Mouse (Mus musculus): ENCODE measurements around the gene E330034G19Rik. TPM values are rescaled to one million over a fixed set of nuclear protein-coding genes. Genes with fewer than 3 reads are reported as not detected.

The E330034G19Rik gene
- polyA plus RNA-seq, 1 experiment, result not detected

DNA sequence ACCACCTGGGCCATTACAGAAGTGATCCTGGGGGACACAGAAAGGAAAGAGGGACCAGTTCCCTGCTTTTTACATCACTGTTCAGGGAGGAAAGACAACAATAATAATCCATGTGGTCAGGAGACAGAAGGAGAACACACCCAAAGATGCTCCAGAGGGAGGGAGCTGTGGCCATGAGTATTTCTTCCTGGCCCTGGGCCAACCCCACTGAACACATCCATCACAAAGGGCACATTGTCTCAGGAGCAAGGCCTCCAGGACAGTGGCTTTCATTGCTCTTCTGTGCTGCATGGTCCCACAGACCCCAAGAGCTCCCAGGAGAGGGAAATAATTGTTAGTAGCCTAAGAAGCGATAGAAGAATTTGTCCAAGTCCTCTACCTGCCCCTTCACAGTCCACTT is 23.4 kb upstream of the E330034G19Rik start:
- no peak overlapping the region for H3K4me3 ChIP-seq
- H3K4me2 ChIP-seq (ENCODE audit: low read depth), result no peak overlapping the region
- H3K79me2 ChIP-seq (ENCODE audit: control insufficient read depth, insufficient read depth), result no peaks in the 10 kb centered on the region
- H3ac ChIP-seq (ENCODE audit: control insufficient read depth, insufficient read length), result no peak overlapping the region
- TF ChIP-seq TCF12 (IDR thresholded peaks at IDR 0.05; ENCODE audit: insufficient read depth, poor library complexity, severe bottlenecking), result no peak
- no peak for TF ChIP-seq MAX (IDR thresholded peaks at IDR 0.05; ENCODE audit: low read depth)
- no peaks in the 10 kb centered on the region for H3K27me3 ChIP-seq (ENCODE audit: control insufficient read depth, insufficient read depth, insufficient read length)
- H3K36me3 ChIP-seq (ENCODE audit: control insufficient read depth, insufficient read depth), result no peaks in the 10 kb centered on the region

DNA sequence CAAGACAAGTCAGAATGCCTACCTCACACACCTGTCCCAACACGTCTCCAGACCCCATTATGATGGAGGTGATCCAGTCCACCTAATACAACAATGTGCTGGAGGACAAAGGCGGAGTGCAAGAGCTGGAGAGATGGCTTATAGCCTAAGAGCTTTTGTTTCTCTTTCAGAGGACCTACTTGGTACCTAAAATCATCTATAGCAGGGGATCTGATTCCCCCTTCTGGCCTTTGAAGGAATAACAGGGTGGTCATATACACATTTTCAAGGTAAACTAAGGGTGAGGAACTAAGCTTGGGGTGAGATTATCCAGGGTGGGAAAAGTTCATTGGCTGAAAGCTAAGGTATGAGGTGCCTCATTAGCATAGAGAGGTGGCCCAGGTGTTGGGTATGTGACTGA is 19.4 kb upstream of the E330034G19Rik start:
- Histone ChIP-seq H3K4me2 (ENCODE audit: low read depth) (no peak overlapping the region), H3K4me3 (no peak overlapping the region), H3K27me3 (ENCODE audit: control insufficient read depth, insufficient read depth, insufficient read length) (no peaks in the 10 kb centered on the region), H3ac (ENCODE audit: control insufficient read depth, insufficient read length) (no peak overlapping the region), H3K36me3 (ENCODE audit: control insufficient read depth, insufficient read depth) (no peaks in the 10 kb centered on the region), H3K79me2 (ENCODE audit: control insufficient read depth, insufficient read depth) (no peaks in the 10 kb centered on the region)
- no peak for TF ChIP-seq POLR2A (IDR thresholded peaks at IDR 0.05; ENCODE audit: insufficient read length, low read depth)
- TF ChIP-seq TCF12 (IDR thresholded peaks at IDR 0.05; ENCODE audit: insufficient read depth, poor library complexity, severe bottlenecking), result no peak
- TF ChIP-seq CEBPB (IDR thresholded peaks at IDR 0.05; ENCODE audit: insufficient read depth, poor library complexity, severe bottlenecking), result no peak
- TF ChIP-seq SRF (IDR thresholded peaks at IDR 0.05; ENCODE audit: control insufficient read depth, insufficient read length, low read depth), result no peak
- TF ChIP-seq MYOD1 (IDR thresholded peaks at IDR 0.05; ENCODE audit: control insufficient read depth in 1 of 3, insufficient read length in 2 of 3, low read depth in 2 of 3), result no peak
- no peak for TF ChIP-seq E2F4 (IDR thresholded peaks at IDR 0.05; ENCODE audit: insufficient read depth)
- TF ChIP-seq MAX (IDR thresholded peaks at IDR 0.05; ENCODE audit: low read depth), result no peak
- TF ChIP-seq USF1 (IDR thresholded peaks at IDR 0.05; ENCODE audit: low read depth), result no peak
- no peak for TF ChIP-seq POLR2AphosphoS2 (IDR thresholded peaks at IDR 0.05; ENCODE audit: insufficient read length, low read depth)
- TF ChIP-seq MYOG (IDR thresholded peaks at IDR 0.05; ENCODE audit: control insufficient read depth in 1 of 3, insufficient read depth in 1 of 3, insufficient read length in 2 of 3, low read depth in 2 of 3), result no peak
- TF ChIP-seq TCF3 (IDR thresholded peaks at IDR 0.05; ENCODE audit: insufficient read length, low read depth), result no peak

DNA sequence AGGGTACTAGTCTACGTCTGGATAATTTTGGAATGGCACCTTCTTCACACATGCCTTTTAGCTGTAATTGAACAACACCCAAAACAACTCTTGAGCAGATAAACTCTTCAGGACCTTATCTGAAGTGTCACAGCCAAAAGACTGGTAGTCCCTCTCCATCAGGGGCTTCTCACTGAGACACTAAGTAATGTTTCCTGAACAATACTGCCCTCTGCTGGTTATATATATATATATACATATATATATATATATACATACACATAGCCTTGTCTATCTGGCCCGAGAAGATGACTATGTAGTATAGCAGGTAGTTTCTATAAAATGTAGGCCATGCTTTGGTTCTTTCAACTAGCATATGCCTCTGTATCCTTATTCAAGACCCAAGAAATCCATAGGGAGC is 17.5 kb upstream of the E330034G19Rik start:
- TF ChIP-seq MYOG (IDR thresholded peaks at IDR 0.05; ENCODE audit: control insufficient read depth in 1 of 3, insufficient read depth in 1 of 3, insufficient read length in 2 of 3, low read depth in 2 of 3), result no peak
- no peak for TF ChIP-seq E2F4 (IDR thresholded peaks at IDR 0.05; ENCODE audit: insufficient read depth)
- TF ChIP-seq POLR2A (IDR thresholded peaks at IDR 0.05; ENCODE audit: insufficient read length, low read depth), result no peak
- no peak for TF ChIP-seq POLR2AphosphoS2 (IDR thresholded peaks at IDR 0.05; ENCODE audit: insufficient read length, low read depth)
- TF ChIP-seq REST (IDR thresholded peaks at IDR 0.05; ENCODE audit: insufficient read depth, insufficient read length), result no peak
- no peak for TF ChIP-seq SRF (IDR thresholded peaks at IDR 0.05; ENCODE audit: control insufficient read depth, insufficient read length, low read depth)
- TF ChIP-seq USF1 (IDR thresholded peaks at IDR 0.05; ENCODE audit: low read depth), result no peak
- no peak for TF ChIP-seq TCF3 (IDR thresholded peaks at IDR 0.05; ENCODE audit: insufficient read length, low read depth)
- TF ChIP-seq TCF12 (IDR thresholded peaks at IDR 0.05; ENCODE audit: insufficient read depth, poor library complexity, severe bottlenecking), result no peak
- TF ChIP-seq MYOD1 (IDR thresholded peaks at IDR 0.05; ENCODE audit: control insufficient read depth in 1 of 3, insufficient read length in 2 of 3, low read depth in 2 of 3), result no peak
- no peaks in the 10 kb centered on the region for H3K27me3 ChIP-seq (ENCODE audit: control insufficient read depth, insufficient read depth, insufficient read length)
- H3K4me3 ChIP-seq, result no peak overlapping the region
- H3K79me2 ChIP-seq (ENCODE audit: control insufficient read depth, insufficient read depth), result no peaks in the 10 kb centered on the region
- no peak overlapping the region for H3ac ChIP-seq (ENCODE audit: control insufficient read depth, insufficient read length)
- H3K4me2 ChIP-seq (ENCODE audit: low read depth), result no peak overlapping the region
- H3K36me3 ChIP-seq (ENCODE audit: control insufficient read depth, insufficient read depth), result no peaks in the 10 kb centered on the region

DNA sequence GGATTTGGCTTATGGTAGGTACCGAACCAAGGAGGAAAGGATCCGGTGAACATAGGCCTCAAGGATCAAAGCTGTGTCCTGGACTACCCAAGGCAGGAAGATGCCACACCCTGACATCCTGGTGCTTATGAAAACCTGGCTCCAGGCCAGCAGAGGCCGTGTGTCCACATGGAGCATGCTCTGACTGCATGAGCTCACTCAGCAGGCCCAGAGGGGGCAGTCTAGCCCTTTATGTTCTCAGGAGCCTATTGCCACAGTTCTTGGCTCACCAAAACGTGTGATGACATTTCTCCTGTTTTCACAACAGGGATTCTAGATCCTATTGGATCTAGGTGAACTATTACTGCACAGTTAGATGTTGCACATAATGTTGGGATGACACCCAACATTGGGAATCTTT is 11.7 kb upstream of the E330034G19Rik start:
- no peaks in the 10 kb centered on the region for H3K79me2 ChIP-seq (ENCODE audit: control insufficient read depth, insufficient read depth)
- peaks cover 17% of the 10 kb centered on the region for H3K27me3 ChIP-seq (ENCODE audit: control insufficient read depth, insufficient read depth, insufficient read length)
- no peak overlapping the region for H3K4me3 ChIP-seq
- no peak overlapping the region for H3ac ChIP-seq (ENCODE audit: control insufficient read depth, insufficient read length)
- H3K36me3 ChIP-seq (ENCODE audit: control insufficient read depth, insufficient read depth), result no peaks in the 10 kb centered on the region
- H3K4me2 ChIP-seq (ENCODE audit: low read depth), result no peak overlapping the region
- TF ChIP-seq USF1 (IDR thresholded peaks at IDR 0.05; ENCODE audit: low read depth) (no peak), POLR2A (IDR thresholded peaks at IDR 0.05; ENCODE audit: insufficient read length, low read depth) (no peak), MYOG (IDR thresholded peaks at IDR 0.05; ENCODE audit: control insufficient read depth in 1 of 3, insufficient read depth in 1 of 3, insufficient read length in 2 of 3, low read depth in 2 of 3) (no peak), TCF12 (IDR thresholded peaks at IDR 0.05; ENCODE audit: insufficient read depth, poor library complexity, severe bottlenecking) (no peak), REST (IDR thresholded peaks at IDR 0.05; ENCODE audit: insufficient read depth, insufficient read length) (no peak), MYOD1 (IDR thresholded peaks at IDR 0.05; ENCODE audit: control insufficient read depth in 1 of 3, insufficient read length in 2 of 3, low read depth in 2 of 3) (no peak), SRF (IDR thresholded peaks at IDR 0.05; ENCODE audit: control insufficient read depth, insufficient read length, low read depth) (no peak), CEBPB (IDR thresholded peaks at IDR 0.05; ENCODE audit: insufficient read depth, poor library complexity, severe bottlenecking) (no peak), E2F4 (IDR thresholded peaks at IDR 0.05; ENCODE audit: insufficient read depth) (no peak), TCF3 (IDR thresholded peaks at IDR 0.05; ENCODE audit: insufficient read length, low read depth) (no peak), POLR2AphosphoS2 (IDR thresholded peaks at IDR 0.05; ENCODE audit: insufficient read length, low read depth) (no peak), MAX (IDR thresholded peaks at IDR 0.05; ENCODE audit: low read depth) (no peak)

DNA sequence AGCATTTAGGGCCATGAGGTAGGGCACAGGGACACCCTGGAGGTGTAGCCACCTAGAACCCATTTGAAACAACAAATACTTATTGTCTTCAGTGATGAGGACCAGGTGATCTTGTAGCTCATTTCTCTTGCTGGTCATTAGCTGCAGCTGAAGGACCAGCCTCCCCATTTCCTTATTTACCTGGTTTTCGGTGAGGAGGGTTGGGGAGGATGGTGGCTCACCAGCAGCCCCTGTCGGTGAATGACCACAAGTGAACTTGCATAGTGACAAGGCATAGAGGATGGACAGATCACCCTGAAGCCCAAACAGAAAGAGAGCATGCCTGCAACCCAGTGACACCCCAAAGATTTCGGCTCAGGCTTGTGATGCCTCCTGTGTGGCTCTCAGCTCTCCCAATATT is 10.7 kb upstream of the E330034G19Rik start:
- no peak overlapping the region for H3K4me2 ChIP-seq (ENCODE audit: low read depth)
- H3K79me2 ChIP-seq (ENCODE audit: control insufficient read depth, insufficient read depth), result no peaks in the 10 kb centered on the region
- H3ac ChIP-seq (ENCODE audit: control insufficient read depth, insufficient read length), result no peak overlapping the region
- no peak overlapping the region for H3K4me3 ChIP-seq
- H3K27me3 ChIP-seq (ENCODE audit: control insufficient read depth, insufficient read depth, insufficient read length), result peaks cover 17% of the 10 kb centered on the region
- H3K36me3 ChIP-seq (ENCODE audit: control insufficient read depth, insufficient read depth), result no peaks in the 10 kb centered on the region
- TF ChIP-seq POLR2A (IDR thresholded peaks at IDR 0.05; ENCODE audit: insufficient read length, low read depth) (no peak), E2F4 (IDR thresholded peaks at IDR 0.05; ENCODE audit: insufficient read depth) (no peak), MYOG (IDR thresholded peaks at IDR 0.05; ENCODE audit: control insufficient read depth in 1 of 3, insufficient read depth in 1 of 3, insufficient read length in 2 of 3, low read depth in 2 of 3) (no peak)

All from myocyte (in vitro differentiated cells).